Mouse (Mus musculus) small intestine, adult 2 months (tissue): ENCODE data around the gene Aebp2. TPM values are rescaled to one million over a fixed set of nuclear protein-coding genes. Genes with fewer than 3 reads are reported as not detected.

ENCODE experiments used
- H3K27ac ChIP-seq: fragments of 200-500 bp; 2 replicates; pipeline ENCODE4 v1.5.1; 2012; ENCODE audit warnings: low read depth, low read length, control low read depth, inconsistent platforms; ENCODE audit not compliant: insufficient read depth
- H3K27me3 ChIP-seq: fragments of 200-500 bp; 2 replicates; pipeline ENCODE4 v1.6.1; 2012; ENCODE audit warnings: mild to moderate bottlenecking, moderate library complexity, low read length, inconsistent platforms; ENCODE audit not compliant: control insufficient read depth, insufficient read depth
- H3K36me3 ChIP-seq: fragments of 200-500 bp; 2 replicates; pipeline ENCODE4 v1.6.1; 2012; ENCODE audit warnings: mild to moderate bottlenecking, low read length, control low read depth, inconsistent platforms; ENCODE audit not compliant: control insufficient read depth, insufficient read depth
- H3K4me1 ChIP-seq: fragments of 200-500 bp; 2 replicates; pipeline ENCODE4 v1.6.1; 2012; ENCODE audit warnings: low read length, inconsistent platforms, mixed read lengths; ENCODE audit not compliant: control insufficient read depth, insufficient read depth, insufficient read length
- H3K4me3 ChIP-seq: fragments of 200-500 bp; 2 replicates; pipeline ENCODE4 v1.5.1; 2012; ENCODE audit warnings: low read depth, mild to moderate bottlenecking, control low read depth, inconsistent platforms, low read length, moderate library complexity
- CTCF ChIP-seq: fragments of 200-500 bp; IDR thresholded peaks from 2 replicates; pipeline ENCODE4 v1.5.1; 2012; ENCODE audit warnings: low read depth, mild to moderate bottlenecking, control low read depth, inconsistent platforms, low read length, moderate library complexity, mixed read lengths; ENCODE audit not compliant: insufficient replicate concordance, insufficient read length; ENCODE audit errors: extremely low read depth
- POLR2A ChIP-seq: fragments of 200-500 bp; IDR thresholded peaks from 2 replicates; pipeline ENCODE4 v1.6.1; 2012; ENCODE audit warnings: low read depth, mild to moderate bottlenecking, control low read depth, inconsistent platforms, low read length, moderate library complexity
- WGBS: fragments of 180-500 bp; shearing (Covaris S2); methylation state at CpG from one replicate; pipeline ENCODE4 v1.1.7; 2018; 5-methylcytosine and 5-hydroxymethylcytosine counted together
- polyA plus RNA-seq: library from polyadenylated mRNA; depleted of rRNA; stranded (reverse); fragments of >200 nt; gene quantifications from 2 replicates; pipeline ENCODE4 v1.2.3, GENCODE M21; 2012

Aebp2 gene
- polyA plus RNA-seq, 1 experiment: 28.4 TPM

DNA sequence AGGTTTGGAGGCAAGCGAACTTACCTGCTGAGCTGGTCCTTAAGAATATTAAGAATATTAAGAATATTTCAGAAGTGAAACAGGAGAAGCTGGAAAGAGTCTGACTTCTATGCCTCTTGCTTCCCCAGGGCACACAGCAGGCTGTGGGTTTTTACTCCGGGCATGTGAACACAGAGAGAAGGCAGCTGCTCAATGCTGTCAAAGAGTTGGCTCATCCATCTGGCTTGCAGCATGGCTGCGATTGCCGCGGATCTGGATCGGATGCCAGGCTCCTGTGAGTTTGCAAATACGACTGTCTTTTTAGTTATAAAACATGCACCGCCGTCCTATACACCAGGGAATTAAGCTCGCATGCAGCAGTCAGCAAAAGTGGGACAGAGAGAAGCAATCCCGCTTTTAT, 75.5 kb downstream of the Aebp2 start:
- H3K4me3 ChIP-seq: no peak overlapping the region
- WGBS: 87% methylated on average over 11 of the region's 11 CpGs
- no peaks in the 10 kb centered on the region for H3K4me1 ChIP-seq

DNA sequence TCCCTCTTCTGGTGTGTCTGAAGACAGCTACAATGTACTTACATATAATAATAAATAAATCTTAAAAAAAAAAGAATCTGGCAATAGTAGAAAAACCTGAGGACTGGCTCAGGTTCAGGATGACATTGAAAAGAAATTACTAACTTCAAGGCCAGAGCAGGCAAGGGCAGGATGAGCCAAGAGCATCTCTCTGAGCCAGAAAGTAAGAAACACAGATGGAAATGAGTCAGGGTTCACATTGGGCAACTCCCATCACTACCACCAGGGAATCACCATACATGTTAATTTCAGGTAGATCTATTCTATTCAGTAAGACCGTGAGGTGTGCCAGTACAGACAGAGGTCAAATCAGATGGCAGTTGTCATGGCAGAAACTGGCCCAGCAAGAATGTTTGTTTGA, 76.1 kb downstream of the Aebp2 start:
- Histone ChIP-seq H3K4me3 (no peak overlapping the region), H3K4me1 (no peaks in the 10 kb centered on the region), H3K36me3 (no peaks in the 10 kb centered on the region), H3K27me3 (no peaks in the 10 kb centered on the region), H3K27ac (no peak overlapping the region)
- WGBS: 89% methylated on average over 1 of the region's 1 CpGs
- TF ChIP-seq POLR2A (no peak), CTCF (no peak)

More for the DNA sequence above, 75.5 kb downstream of the Aebp2 start:
- H3K27me3 ChIP-seq: no peaks in the 10 kb centered on the region
- no peak overlapping the region for H3K27ac ChIP-seq
- no peak for TF ChIP-seq CTCF
- TF ChIP-seq POLR2A: no peak
- H3K36me3 ChIP-seq: no peaks in the 10 kb centered on the region

DNA sequence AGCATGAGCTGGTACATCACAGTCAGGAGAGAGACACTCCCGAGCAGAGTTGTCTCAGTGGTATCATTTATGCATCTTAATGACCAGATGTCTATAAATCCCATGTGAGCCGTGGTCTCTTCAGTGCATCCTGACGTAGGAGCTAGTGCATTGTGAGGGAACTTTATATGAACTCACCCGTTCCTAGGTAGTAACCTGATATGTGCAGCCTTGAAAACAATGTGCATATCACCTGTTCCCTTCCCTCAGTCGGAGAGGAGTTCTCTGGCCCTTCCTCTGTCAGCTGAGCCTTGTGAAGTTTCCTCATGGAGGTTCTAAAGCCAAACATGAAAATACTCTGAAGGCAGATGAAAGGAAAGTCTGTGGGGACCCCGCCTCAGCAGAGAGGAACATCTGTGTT, 78.8 kb downstream of the Aebp2 start:
- Histone ChIP-seq H3K27ac (no peak overlapping the region), H3K36me3 (no peaks in the 10 kb centered on the region), H3K4me3 (no peak overlapping the region), H3K4me1 (no peaks in the 10 kb centered on the region), H3K27me3 (no peaks in the 10 kb centered on the region)
- WGBS: 76% methylated on average over 6 of the region's 6 CpGs
- TF ChIP-seq CTCF (no peak), POLR2A (no peak)

DNA sequence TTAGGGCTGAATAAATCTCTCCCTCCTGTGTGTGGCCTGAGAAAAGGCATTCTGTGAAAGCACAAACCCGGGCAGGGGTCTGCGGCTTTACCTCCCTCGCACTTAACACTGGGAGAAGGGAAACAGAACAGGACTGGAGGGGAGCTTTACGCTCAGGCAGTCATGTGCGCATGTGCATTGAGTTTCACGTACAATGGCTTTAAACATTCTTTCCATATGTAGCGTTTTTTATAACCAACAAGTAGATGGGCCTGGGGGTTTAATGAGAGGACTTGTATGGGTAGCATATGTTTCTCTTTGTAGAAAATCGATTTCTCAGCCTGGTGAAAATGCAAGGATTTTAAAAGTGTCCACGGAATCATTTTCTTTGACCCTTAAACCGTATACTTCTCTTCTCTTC, 82.7 kb downstream of the Aebp2 start:
- Histone ChIP-seq H3K27ac (no peak overlapping the region), H3K4me3 (no peak overlapping the region), H3K27me3 (no peaks in the 10 kb centered on the region), H3K4me1 (no peaks in the 10 kb centered on the region), H3K36me3 (no peaks in the 10 kb centered on the region)
- no peak for TF ChIP-seq POLR2A
- no peak for TF ChIP-seq CTCF
- WGBS: 88% methylated on average over 10 of the region's 10 CpGs

DNA sequence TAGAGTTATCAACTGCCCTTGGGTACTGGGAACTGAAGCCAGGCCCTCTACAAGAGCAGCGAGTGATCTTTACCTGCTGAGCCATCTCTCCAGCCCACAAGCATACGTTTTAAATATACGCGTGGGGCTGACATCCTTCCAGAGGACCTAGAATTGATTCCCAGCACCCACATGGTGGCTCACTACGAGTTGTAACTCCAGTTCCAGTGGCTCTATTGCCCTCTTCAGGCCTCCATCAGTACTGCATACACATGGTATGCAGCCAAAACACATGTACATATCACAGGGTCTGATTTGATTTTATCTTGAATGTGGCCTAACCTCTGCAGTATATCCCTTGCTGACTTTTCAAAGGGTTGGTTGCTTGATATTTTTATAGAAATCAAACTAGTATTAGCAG, 83.6 kb downstream of the Aebp2 start:
- Histone ChIP-seq H3K27me3 (no peaks in the 10 kb centered on the region), H3K27ac (no peak overlapping the region), H3K36me3 (no peaks in the 10 kb centered on the region), H3K4me1 (no peaks in the 10 kb centered on the region), H3K4me3 (no peak overlapping the region)
- TF ChIP-seq POLR2A (no peak), CTCF (no peak)
- 93% methylated on average over 5 of the region's 5 CpGs for whole genome bisulfite sequencing

DNA sequence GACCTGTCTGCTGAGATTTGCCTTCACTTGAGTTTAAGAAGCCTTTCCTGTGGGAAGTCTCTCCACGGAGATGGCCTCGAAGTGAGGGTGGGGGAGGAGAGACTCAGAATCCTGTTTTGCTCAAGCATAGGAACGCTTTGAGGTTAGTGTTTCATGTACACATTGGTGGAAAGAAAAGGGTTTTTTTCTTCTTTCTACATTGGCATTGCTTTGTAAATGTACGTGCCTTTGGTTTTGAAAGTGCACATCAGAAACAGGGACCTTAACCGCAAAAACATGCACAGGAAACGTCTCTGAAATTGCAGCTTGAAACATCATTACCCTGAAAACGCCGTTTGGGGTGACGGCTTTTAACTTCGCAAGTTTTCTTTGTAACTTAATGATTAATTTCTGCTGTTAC, 85.6 kb downstream of the Aebp2 start:
- no peak overlapping the region for H3K27ac ChIP-seq
- TF ChIP-seq CTCF (no peak), POLR2A (no peak)
- no peaks in the 10 kb centered on the region for H3K4me1 ChIP-seq
- WGBS: 63% methylated on average over 10 of the region's 10 CpGs
- no peak overlapping the region for H3K4me3 ChIP-seq
- no peaks in the 10 kb centered on the region for H3K36me3 ChIP-seq
- no peaks in the 10 kb centered on the region for H3K27me3 ChIP-seq

DNA sequence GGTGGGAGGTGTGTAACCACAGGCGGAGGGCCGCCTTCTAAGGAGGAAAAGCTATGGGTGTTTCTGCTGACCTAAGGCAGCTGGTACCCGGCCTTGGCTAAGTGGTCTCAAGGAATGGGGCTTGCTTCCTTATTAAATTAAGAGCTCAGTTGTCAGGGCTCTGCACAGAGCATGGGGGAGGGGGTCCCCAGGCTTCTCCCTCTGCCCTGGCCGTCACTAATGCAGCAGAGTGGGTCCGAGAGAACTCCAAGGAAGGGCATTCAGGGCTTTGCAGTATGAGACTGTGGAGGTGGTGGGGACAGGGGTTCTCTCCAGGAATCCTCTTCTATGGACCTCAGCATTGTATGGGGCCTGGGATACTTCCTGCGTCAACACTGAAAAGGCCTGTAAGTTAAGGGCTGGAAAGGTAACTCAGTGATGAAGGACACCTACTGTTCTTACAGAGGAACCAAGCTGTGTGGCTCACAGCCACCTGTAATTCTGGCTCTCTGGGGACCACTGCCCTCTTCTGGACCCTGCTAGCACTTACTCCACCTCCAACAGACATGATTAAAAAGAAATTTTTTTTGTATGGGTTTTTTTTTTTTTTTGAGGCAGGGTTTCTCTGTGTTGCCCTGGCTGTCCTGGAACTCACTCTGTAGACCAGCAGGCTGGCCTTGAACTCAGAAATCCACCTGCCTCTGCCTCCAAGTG, 87.1 kb downstream of the Aebp2 start:
- WGBS: 93% methylated on average over 6 of the region's 6 CpGs
- Histone ChIP-seq H3K4me3 (no peak overlapping the region), H3K27ac (no peak overlapping the region), H3K27me3 (no peaks in the 10 kb centered on the region), H3K36me3 (no peaks in the 10 kb centered on the region), H3K4me1 (no peaks in the 10 kb centered on the region)
- no peak for TF ChIP-seq POLR2A
- no peak for TF ChIP-seq CTCF

DNA sequence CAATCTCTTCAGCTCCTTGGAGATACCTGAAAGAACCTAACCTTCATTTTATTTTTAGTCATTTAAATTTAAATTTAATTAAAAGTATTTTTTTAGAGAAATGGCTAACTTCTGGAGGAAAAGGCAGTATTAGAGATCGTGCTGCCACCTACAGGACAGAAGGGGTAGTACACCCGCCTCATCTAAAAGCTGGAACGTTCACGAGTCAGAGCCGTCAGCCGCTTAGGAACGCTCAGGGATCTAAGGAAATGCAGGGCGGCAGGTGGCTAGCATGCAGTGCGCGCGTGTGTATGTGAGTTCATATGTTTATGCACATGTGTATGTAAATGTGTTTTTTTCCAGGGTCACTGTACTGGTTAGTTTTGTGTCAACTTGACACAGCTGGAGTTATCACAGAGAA, 90.3 kb downstream of the Aebp2 start:
- H3K27me3 ChIP-seq: no peaks in the 10 kb centered on the region
- no peak overlapping the region for H3K27ac ChIP-seq
- no peak overlapping the region for H3K4me3 ChIP-seq
- no peaks in the 10 kb centered on the region for H3K4me1 ChIP-seq
- 4% methylated on average over 11 of the region's 11 CpGs for WGBS
- no peaks in the 10 kb centered on the region for H3K36me3 ChIP-seq
- no peak for TF ChIP-seq POLR2A
- peak; percentile 62; the same call in 1 of the 2 replicates for TF ChIP-seq CTCF
